Mouse (Mus musculus): ENCODE measurements around the gene Cpne7. TPM values are rescaled to one million over a fixed set of nuclear protein-coding genes. Genes with fewer than 3 reads are reported as not detected.

The Cpne7 gene
- polyA plus RNA-seq, 1 experiment from 2014 or later: 6.9 TPM

- WGBS: 52% methylated on average over 4 of the region's 4 CpGs
- no peak overlapping the region for H3K4me3 ChIP-seq (replicated peaks)
- H3K4me1 ChIP-seq: peaks cover 65% of the 10 kb centered on the region
- no peak overlapping the region for H3K9ac ChIP-seq
- H3K36me3 ChIP-seq: no peaks in the 10 kb centered on the region
- no peak overlapping the region for H3K4me2 ChIP-seq (replicated peaks)
- H3K9me3 ChIP-seq (replicated peaks): no peaks in the 10 kb centered on the region
- H3K27me3 ChIP-seq: no peaks in the 10 kb centered on the region
- H3K27ac ChIP-seq (replicated peaks): peak overlapping the region; percentile 94
- no peak for ATAC-seq (ENCODE audit: insufficient number of reproducible peaks, low FRiP score, low TSS enrichment, low read depth)
Observed at GRCm38 (mm10) chr8:123138741-123139140, 21.6 kb downstream of the Cpne7 start.

- Histone ChIP-seq H3K27ac (replicated peaks) (peak overlapping the region; percentile 95), H3K9ac (no peak overlapping the region), H3K36me3 (no peaks in the 10 kb centered on the region), H3K4me1 (peaks cover 62% of the 10 kb centered on the region), H3K4me2 (replicated peaks) (no peak overlapping the region), H3K27me3 (no peaks in the 10 kb centered on the region), H3K4me3 (replicated peaks) (no peak overlapping the region), H3K9me3 (replicated peaks) (no peaks in the 10 kb centered on the region)
- WGBS: 27% methylated on average over 14 of the region's 14 CpGs
- peak; percentile 71 for ATAC-seq (ENCODE audit: insufficient number of reproducible peaks, low FRiP score, low TSS enrichment, low read depth)
Observed at GRCm38 (mm10) chr8:123141741-123142462, 24.7 kb downstream of the Cpne7 start.

GRCm38 (mm10) chr8:123145279-123145678 is 28.1 kb downstream of the Cpne7 start:
- H3K4me1 ChIP-seq: peaks cover 43% of the 10 kb centered on the region
- peak; percentile 21; the same call in 1 of the 2 replicates for ATAC-seq (ENCODE audit: insufficient number of reproducible peaks, low FRiP score, low TSS enrichment, low read depth)
- no peak overlapping the region for H3K9ac ChIP-seq
- no peaks in the 10 kb centered on the region for H3K9me3 ChIP-seq (replicated peaks)
- no peaks in the 10 kb centered on the region for H3K36me3 ChIP-seq
- H3K4me3 ChIP-seq (replicated peaks): no peak overlapping the region
- H3K27me3 ChIP-seq: no peaks in the 10 kb centered on the region
- WGBS: 36% methylated on average over 6 of the region's 6 CpGs
- no peak overlapping the region for H3K4me2 ChIP-seq (replicated peaks)
- peak overlapping the region; percentile 86 for H3K27ac ChIP-seq (replicated peaks)

- H3K9me3 ChIP-seq (replicated peaks): no peaks in the 10 kb centered on the region
- H3K27ac ChIP-seq (replicated peaks): peak overlapping the region; percentile 86
Observed at GRCm38 (mm10) chr8:123146390-123146789, 29.2 kb downstream of the Cpne7 start.

GRCm38 (mm10) chr8:123150737-123151171 is 33.6 kb downstream of the Cpne7 start:
- H3K9me3 ChIP-seq (replicated peaks): no peaks in the 10 kb centered on the region
- no peaks in the 10 kb centered on the region for H3K36me3 ChIP-seq
- 43% methylated on average over 9 of the region's 9 CpGs for WGBS
- H3K4me3 ChIP-seq (replicated peaks): no peak overlapping the region
- no peak overlapping the region for H3K4me2 ChIP-seq (replicated peaks)
- ATAC-seq (ENCODE audit: insufficient number of reproducible peaks, low FRiP score, low TSS enrichment, low read depth): 0 out of 2 replicates have a peak, but pooled peaks have one; percentile 39
- H3K9ac ChIP-seq: no peak overlapping the region
- H3K27ac ChIP-seq (replicated peaks): peak overlapping the region; percentile 56
- H3K27me3 ChIP-seq: no peaks in the 10 kb centered on the region
- H3K4me1 ChIP-seq: peaks cover 18% of the 10 kb centered on the region

More at GRCm38 (mm10) chr8:123146390-123146789, 29.2 kb downstream of the Cpne7 start:
- no peak overlapping the region for H3K4me2 ChIP-seq (replicated peaks)
- no peak overlapping the region for H3K9ac ChIP-seq
- no peak for ATAC-seq (ENCODE audit: insufficient number of reproducible peaks, low FRiP score, low TSS enrichment, low read depth)
- 39% methylated on average over 7 of the region's 7 CpGs for WGBS
- H3K36me3 ChIP-seq: no peaks in the 10 kb centered on the region
- H3K4me1 ChIP-seq: peaks cover 37% of the 10 kb centered on the region
- no peak overlapping the region for H3K4me3 ChIP-seq (replicated peaks)
- H3K27me3 ChIP-seq: no peaks in the 10 kb centered on the region

- no peak for ATAC-seq (ENCODE audit: insufficient number of reproducible peaks, low FRiP score, low TSS enrichment, low read depth)
- H3K36me3 ChIP-seq: no peaks in the 10 kb centered on the region
- H3K4me1 ChIP-seq: peaks cover 40% of the 10 kb centered on the region
- H3K4me2 ChIP-seq (replicated peaks): no peak overlapping the region
- 63% methylated on average over 5 of the region's 5 CpGs for WGBS
- no peak overlapping the region for H3K27ac ChIP-seq (replicated peaks)
- no peaks in the 10 kb centered on the region for H3K9me3 ChIP-seq (replicated peaks)
- no peak overlapping the region for H3K4me3 ChIP-seq (replicated peaks)
- no peak overlapping the region for H3K9ac ChIP-seq
- no peaks in the 10 kb centered on the region for H3K27me3 ChIP-seq
Observed at GRCm38 (mm10) chr8:123155177-123155576, 38.0 kb downstream of the Cpne7 start.

- H3K27ac ChIP-seq (replicated peaks): peak overlapping the region; percentile 76
- peak; percentile 48 for ATAC-seq (ENCODE audit: insufficient number of reproducible peaks, low FRiP score, low TSS enrichment, low read depth)
- H3K9ac ChIP-seq: no peak overlapping the region
- H3K4me1 ChIP-seq: peaks cover 36% of the 10 kb centered on the region
- WGBS: 69% methylated on average over 9 of the region's 9 CpGs
- H3K36me3 ChIP-seq: no peaks in the 10 kb centered on the region
- no peaks in the 10 kb centered on the region for H3K9me3 ChIP-seq (replicated peaks)
- H3K4me2 ChIP-seq (replicated peaks): no peak overlapping the region
- no peak overlapping the region for H3K4me3 ChIP-seq (replicated peaks)
- H3K27me3 ChIP-seq: no peaks in the 10 kb centered on the region
Observed at GRCm38 (mm10) chr8:123156070-123156773, 39.0 kb downstream of the Cpne7 start.

- WGBS: 24% methylated on average over 13 of the region's 13 CpGs
- no peak within 1 kb of the TSS for H3K9ac ChIP-seq
Observed at GRCm38 (mm10) chr8:123157888-123158465, 40.8 kb downstream of the Cpne7 start, which contains the start of gene Sult5a1. Gene Sult5a1, minus strand, starts transcription at chr8:123158315.

GRCm38 (mm10) chr8:123181391-123181790 is 64.2 kb downstream of the Cpne7 start:
- H3K4me3 ChIP-seq (replicated peaks): no peak overlapping the region
- peaks cover 19% of the 10 kb centered on the region for H3K4me1 ChIP-seq
- ATAC-seq (ENCODE audit: insufficient number of reproducible peaks, low FRiP score, low TSS enrichment, low read depth): no peak
- 59% methylated on average over 3 of the region's 3 CpGs for WGBS
- no peaks in the 10 kb centered on the region for H3K36me3 ChIP-seq
- no peak overlapping the region for H3K4me2 ChIP-seq (replicated peaks)
- no peak overlapping the region for H3K27ac ChIP-seq (replicated peaks)
- H3K9ac ChIP-seq: no peak overlapping the region
- H3K9me3 ChIP-seq (replicated peaks): no peaks in the 10 kb centered on the region
- H3K27me3 ChIP-seq: no peaks in the 10 kb centered on the region

More at GRCm38 (mm10) chr8:123157888-123158465, 40.8 kb downstream of the Cpne7 start, which contains the start of gene Sult5a1:
- peak within 1 kb of the TSS; percentile 31 for H3K4me3 ChIP-seq (replicated peaks)
- H3K9me3 ChIP-seq (replicated peaks): no peaks in the 10 kb centered on the region
- no peaks in the 10 kb centered on the region for H3K27me3 ChIP-seq
- no peaks in the 10 kb centered on the region for H3K36me3 ChIP-seq
- peak within 1 kb of the TSS; percentile 34 for H3K4me2 ChIP-seq (replicated peaks)
- H3K4me1 ChIP-seq: peaks cover 36% of the 10 kb centered on the region
- peak; percentile 48; the same call in 1 of the 2 replicates for ATAC-seq (ENCODE audit: insufficient number of reproducible peaks, low FRiP score, low TSS enrichment, low read depth)
- peak within 1 kb of the TSS; percentile 66 for H3K27ac ChIP-seq (replicated peaks)

Measured in embryonic facial prominence, embryonic 15.5 days (tissue).